Mouse (Mus musculus) forebrain, postnatal 0 days (tissue): Measurements from ENCODE around the gene Ctnnd2. TPM values are rescaled to one million over a fixed set of nuclear protein-coding genes. Genes with fewer than 3 reads are reported as not detected.

ENCODE experiments used
- ATAC-seq: fragments of 200-750 bp; cut with Nextera tagmentation; 2 replicates; pipeline ENCODE4 v1.8.0; 2017; ENCODE audit warnings: mild to moderate bottlenecking, moderate library complexity
- DNase-seq: peaks from one replicate; pipeline ENCODE4 v3.0.0-alpha.2; 2015
- H3K27ac ChIP-seq: fragments of 300-500 bp; sonication (generic); 2 replicates; pipeline ENCODE4 v1.5.1; 2014; ENCODE audit warnings: low read depth, mild to moderate bottlenecking, antibody characterized with exemption, low read length, moderate library complexity, mixed read lengths
- H3K27me3 ChIP-seq: fragments of 300-500 bp; sonication (generic); 2 replicates; pipeline ENCODE4 v1.6.1; 2014; ENCODE audit warnings: mild to moderate bottlenecking, low read length, mixed read lengths; ENCODE audit not compliant: insufficient read depth
- H3K36me3 ChIP-seq: fragments of 300-500 bp; sonication (generic); 2 replicates; pipeline ENCODE4 v1.6.1; 2014; ENCODE audit warnings: mild to moderate bottlenecking, moderate library complexity; ENCODE audit not compliant: insufficient read depth
- H3K4me1 ChIP-seq: fragments of 300-500 bp; sonication (generic); 2 replicates; pipeline ENCODE4 v1.6.1; 2014; ENCODE audit warnings: antibody characterized with exemption; ENCODE audit not compliant: insufficient read depth
- H3K4me2 ChIP-seq: fragments of 300-500 bp; sonication (generic); 2 replicates; pipeline ENCODE4 v1.6.1; 2014; ENCODE audit warnings: low read depth, mild to moderate bottlenecking, moderate library complexity
- H3K4me3 ChIP-seq: fragments of 300-500 bp; sonication (generic); 2 replicates; pipeline ENCODE4 v1.5.1; 2014; ENCODE audit warnings: low read depth, low read length, mixed read lengths
- H3K9ac ChIP-seq: fragments of 300-500 bp; sonication (generic); 2 replicates; pipeline ENCODE4 v1.6.1; 2014; ENCODE audit warnings: mild to moderate bottlenecking
- H3K9me3 ChIP-seq: fragments of 300-500 bp; sonication (generic); 2 replicates; pipeline ENCODE4 v1.6.1; 2016; ENCODE audit warnings: low read length
- CTCF ChIP-seq: sonication (generic); IDR thresholded peaks from 2 replicates; pipeline ENCODE4 v1.5.1; 2016; ENCODE audit warnings: antibody characterized with exemption, control low read depth, low read depth
- WGBS: fragments of 180-500 bp; shearing (Covaris S2); extraction: QIAGEN DNeasy Blood & Tissue Kit; methylation state at CpG from one replicate; pipeline ENCODE4 v1.1.7; 2014; 5-methylcytosine and 5-hydroxymethylcytosine counted together
- polyA plus RNA-seq: library from polyadenylated mRNA; unstranded; fragments of >200 nt; fragmentation: Nextera tagmentation; extraction: Ambion mirVana; gene quantifications from 2 replicates; pipeline ENCODE4 v1.2.1, GENCODE M21; 2015
- total RNA-seq: library from RNA; depleted of rRNA; stranded (reverse); fragments of >200 nt; gene quantifications from 2 replicates; pipeline ENCODE4 v1.2.3, GENCODE M21; 2014

The Ctnnd2 gene
- total and polyA plus RNA-seq, 2 experiments from 2014 or later: 73.6 to 130 TPM

- H3K9me3 ChIP-seq: no peaks in the 10 kb centered on the region
- TF ChIP-seq CTCF: no peak
- no peak overlapping the region for H3K4me3 ChIP-seq
- H3K27me3 ChIP-seq: no peaks in the 10 kb centered on the region
- 79% methylated on average over 6 of the region's 6 CpGs for WGBS
- no peak overlapping the region for H3K27ac ChIP-seq
- ATAC-seq (peak; percentile 75), DNase-seq (no peak)
- 0 out of 2 replicates have a peak, but pooled peaks cover 4% of the 10 kb centered on the region for H3K4me1 ChIP-seq
- H3K4me2 ChIP-seq: no peak overlapping the region
- H3K9ac ChIP-seq: no peak overlapping the region
- H3K36me3 ChIP-seq: no peaks in the 10 kb centered on the region
These were observed 418.5 kb downstream of the Ctnnd2 start for GRCm38 (mm10) chr15:30590865-30591264.

- H3K9me3 ChIP-seq: no peaks in the 10 kb centered on the region
- WGBS: 16% methylated on average over 1 of the region's 1 CpGs
- H3K27me3 ChIP-seq: no peaks in the 10 kb centered on the region
- TF ChIP-seq CTCF: no peak
- 0 out of 2 replicates have a peak, but pooled peaks cover 4% of the 10 kb centered on the region for H3K4me1 ChIP-seq
- H3K4me3 ChIP-seq: no peak overlapping the region
- no peak overlapping the region for H3K9ac ChIP-seq
- no peak for ATAC-seq
- H3K36me3 ChIP-seq: no peaks in the 10 kb centered on the region
- H3K27ac ChIP-seq: no peak overlapping the region
- H3K4me2 ChIP-seq: no peak overlapping the region
- DNase-seq: no peak
These were observed 423.1 kb downstream of the Ctnnd2 start for GRCm38 (mm10) chr15:30595507-30595906.

DNA sequence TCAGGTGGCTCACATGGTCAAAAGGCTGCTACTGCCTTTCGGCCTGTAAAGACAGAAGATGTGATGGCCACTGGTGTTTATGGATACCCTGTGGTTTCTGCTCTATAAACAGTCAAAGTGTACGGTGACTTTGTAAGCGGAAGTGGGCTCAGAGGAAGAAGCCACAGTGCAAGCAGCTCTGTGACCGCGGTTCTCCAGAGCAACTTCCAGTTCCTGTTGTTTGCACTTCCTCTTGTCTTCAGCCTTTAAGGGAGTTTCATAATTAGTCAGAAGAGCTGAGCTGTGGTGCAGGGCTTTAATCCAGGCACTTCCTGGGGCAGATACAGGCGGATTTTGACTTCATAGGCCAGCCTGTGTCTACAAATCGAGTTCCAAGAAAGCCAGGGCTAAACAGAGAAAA lies 438.2 kb downstream of the Ctnnd2 start:
- H3K27ac ChIP-seq: no peak overlapping the region
- peaks cover 3% of the 10 kb centered on the region; the same call in 1 of the 2 replicates for H3K4me1 ChIP-seq
- no peak for ATAC-seq
- H3K9ac ChIP-seq: no peak overlapping the region
- no peaks in the 10 kb centered on the region for H3K36me3 ChIP-seq
- H3K27me3 ChIP-seq: no peaks in the 10 kb centered on the region
- WGBS: 86% methylated on average over 7 of the region's 7 CpGs
- DNase-seq: no peak
- H3K9me3 ChIP-seq: no peaks in the 10 kb centered on the region
- no peak for TF ChIP-seq CTCF
- no peak overlapping the region for H3K4me2 ChIP-seq
- no peak overlapping the region for H3K4me3 ChIP-seq

DNA sequence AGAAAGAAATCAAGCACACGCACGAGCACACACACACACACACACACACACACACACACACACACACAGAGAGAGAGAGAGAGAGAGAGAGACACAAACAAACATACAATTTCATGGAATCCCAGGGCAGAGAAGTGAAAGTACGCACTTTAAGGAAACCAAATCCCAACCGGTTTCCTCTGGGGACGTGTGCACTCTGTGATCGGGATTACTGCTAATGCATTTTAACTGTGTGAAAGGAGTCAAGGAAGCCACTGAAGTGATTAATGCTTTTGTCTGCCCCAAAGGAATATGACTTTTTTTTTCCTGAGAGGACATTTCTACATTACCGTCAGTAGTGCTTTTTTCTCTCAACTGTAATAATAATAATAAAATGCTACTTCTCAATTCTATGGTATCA lies 443.1 kb downstream of the Ctnnd2 start:
- Histone ChIP-seq H3K4me1 (peaks cover 3% of the 10 kb centered on the region; the same call in 1 of the 2 replicates), H3K36me3 (peaks cover 6% of the 10 kb centered on the region; the same call in 1 of the 2 replicates), H3K9me3 (no peaks in the 10 kb centered on the region), H3K27ac (no peak overlapping the region), H3K4me2 (no peak overlapping the region), H3K9ac (no peak overlapping the region), H3K4me3 (no peak overlapping the region), H3K27me3 (no peaks in the 10 kb centered on the region)
- no peak; the same call in 1 of the 2 replicates for ATAC-seq
- DNase-seq: no peak
- 60% methylated on average over 7 of the region's 7 CpGs for WGBS
- TF ChIP-seq CTCF: no peak

- Histone ChIP-seq H3K27me3 (no peaks in the 10 kb centered on the region), H3K36me3 (peaks cover 6% of the 10 kb centered on the region; the same call in 1 of the 2 replicates), H3K9me3 (no peaks in the 10 kb centered on the region), H3K9ac (no peak overlapping the region), H3K4me2 (no peak overlapping the region), H3K4me3 (no peak overlapping the region), H3K27ac (no peak overlapping the region), H3K4me1 (peaks cover 3% of the 10 kb centered on the region; the same call in 1 of the 2 replicates)
- WGBS: 98% methylated on average over 3 of the region's 3 CpGs
- TF ChIP-seq CTCF: no peak
- DNase-seq (no peak), ATAC-seq (no peak)
These were observed 444.5 kb downstream of the Ctnnd2 start for GRCm38 (mm10) chr15:30616861-30617260.

GRCm38 (mm10) chr15:30617932-30618331 lies 445.5 kb downstream of the Ctnnd2 start:
- WGBS: 28% methylated on average over 2 of the region's 2 CpGs
- ATAC-seq: peak; percentile 75; the same call in 1 of the 2 replicates
- DNase-seq: no peak
- H3K27me3 ChIP-seq: no peaks in the 10 kb centered on the region
- no peaks in the 10 kb centered on the region for H3K9me3 ChIP-seq
- TF ChIP-seq CTCF: no peak
- H3K36me3 ChIP-seq: peaks cover 6% of the 10 kb centered on the region; the same call in 1 of the 2 replicates
- H3K4me1 ChIP-seq: no peaks in the 10 kb centered on the region
- H3K9ac ChIP-seq: no peak overlapping the region
- H3K4me2 ChIP-seq: no peak overlapping the region
- H3K4me3 ChIP-seq: no peak overlapping the region
- no peak overlapping the region for H3K27ac ChIP-seq

DNA sequence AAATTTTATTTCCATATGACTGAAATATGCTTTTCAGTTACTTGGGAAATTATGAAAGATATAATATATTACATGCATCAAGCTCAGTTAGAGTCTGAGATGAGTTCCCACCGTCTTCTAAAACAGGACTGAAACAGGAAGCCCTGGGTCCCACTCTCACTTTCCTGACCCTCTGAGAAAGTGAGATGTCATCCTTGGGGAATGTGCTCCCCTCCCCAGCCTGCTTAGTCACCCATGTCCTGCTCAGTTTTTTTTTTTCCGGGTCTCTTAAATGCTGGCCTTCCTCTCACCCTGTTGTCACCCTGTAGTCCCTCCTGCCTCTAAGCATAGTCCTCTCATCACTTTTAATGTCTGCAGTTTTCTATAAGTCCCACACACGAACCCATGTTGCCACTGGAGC lies 456.1 kb downstream of the Ctnnd2 start:
- Histone ChIP-seq H3K36me3 (no peaks in the 10 kb centered on the region), H3K4me3 (no peak overlapping the region), H3K27me3 (no peaks in the 10 kb centered on the region), H3K27ac (no peak overlapping the region), H3K9me3 (no peaks in the 10 kb centered on the region), H3K9ac (no peak overlapping the region), H3K4me1 (no peaks in the 10 kb centered on the region), H3K4me2 (no peak overlapping the region)
- 50% methylated on average over 3 of the region's 3 CpGs for WGBS
- ATAC-seq: no peak
- DNase-seq: no peak
- TF ChIP-seq CTCF: no peak
